Mouse (Mus musculus): ENCODE data around the gene Tcl1b1. TPM values are rescaled to one million over a fixed set of nuclear protein-coding genes. Genes with fewer than 3 reads are reported as not detected.

The Tcl1b1 gene
- polyA plus RNA-seq, 1 experiment from 2014 or later, result not detected

Other genes with a start within 250 kb of the Tcl1b1 start
- gene Syne3, start 149.9 kb upstream of the Tcl1b1 start, polyA plus RNA-seq (2015; fragmentation: Nextera tagmentation; extraction: Ambion mirVana), result 0.51 and 0.66 TPM in 2 replicates
- 185 and 199 TPM in 2 replicates for gene Glrx5, start 127.0 kb upstream of the Tcl1b1 start, polyA plus RNA-seq (2015; fragmentation: Nextera tagmentation; extraction: Ambion mirVana)
- gene Tcl1b2, start 13.7 kb upstream of the Tcl1b1 start, polyA plus RNA-seq (2015; fragmentation: Nextera tagmentation; extraction: Ambion mirVana), result not detected in 2 replicates
- not detected in 2 replicates for gene Tcl1b5, start 16.7 kb downstream of the Tcl1b1 start, polyA plus RNA-seq (2015; fragmentation: Nextera tagmentation; extraction: Ambion mirVana)
- not detected in 2 replicates for gene Tcl1b3, start 31.4 kb downstream of the Tcl1b1 start, polyA plus RNA-seq (2015; fragmentation: Nextera tagmentation; extraction: Ambion mirVana)
- not detected in 2 replicates for gene Tcl1b4, start 42.3 kb downstream of the Tcl1b1 start, polyA plus RNA-seq (2015; fragmentation: Nextera tagmentation; extraction: Ambion mirVana)
- not detected in 2 replicates for gene Tcl1, start 63.1 kb downstream of the Tcl1b1 start, polyA plus RNA-seq (2015; fragmentation: Nextera tagmentation; extraction: Ambion mirVana)
- gene Tunar, start 174.2 kb downstream of the Tcl1b1 start, polyA plus RNA-seq (2015; fragmentation: Nextera tagmentation; extraction: Ambion mirVana), result 0.10 and 0.15 TPM in 2 replicates